ENCODE assay signal across 8 mouse cellular contexts in the genomic region with DNA sequence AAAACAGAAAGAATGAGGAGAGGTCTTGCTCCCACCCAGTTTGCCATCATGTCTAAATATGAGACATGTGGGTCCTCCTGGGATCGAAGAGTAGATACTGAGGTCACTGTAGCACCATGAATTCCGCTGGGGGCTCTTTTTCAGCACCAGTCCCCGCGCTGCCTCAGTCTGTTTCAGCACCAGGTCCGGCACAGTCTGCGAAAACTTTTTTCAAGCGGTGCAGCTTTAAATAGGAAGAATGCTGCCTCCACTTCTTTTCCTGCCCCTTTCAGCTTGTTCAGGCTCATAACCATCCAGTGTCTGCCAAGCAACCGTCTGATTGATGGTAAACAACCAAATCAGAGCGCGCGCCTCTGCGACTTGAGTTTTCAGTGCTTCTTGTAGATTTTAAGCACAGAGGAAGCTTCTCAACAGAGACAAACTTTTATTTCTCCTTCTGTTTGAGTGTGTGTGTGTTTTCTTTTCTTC. TPM values are rescaled to one million over a fixed set of nuclear protein-coding genes. Genes with fewer than 3 reads are reported as not detected.
DNase-seq lines count a peak whose midpoint lies in the region; ATAC-seq lines count a peak whose summit lies in the region.

Gene Col5a2, minus strand, starts transcription at position 418 of the 468 bp plus-strand sequence.

- H3K9ac ChIP-seq in intestine, embryonic 15.5 days, result peak within 1 kb of the TSS; percentile 56
- H3K9ac ChIP-seq in midbrain, embryonic 11.5 days (ENCODE audit: low read length), result peak within 1 kb of the TSS; percentile 70
- H3K9ac ChIP-seq in stomach, embryonic 14.5 days (replicated peaks; ENCODE audit: low read depth, low read length), result peak within 1 kb of the TSS; percentile 83

- 12% methylated on average over 12 of the region's 12 CpGs for WGBS in intestine, embryonic 15.5 days
- WGBS in midbrain, embryonic 11.5 days, result 46% methylated on average over 12 of the region's 12 CpGs
- WGBS in stomach, embryonic 14.5 days, result 9% methylated on average over 12 of the region's 12 CpGs

- peak within 1 kb of the TSS; percentile 39 for H3K4me3 ChIP-seq in intestine, embryonic 15.5 days (replicated peaks)
- peak within 1 kb of the TSS; percentile 36 for H3K4me3 ChIP-seq in midbrain, embryonic 11.5 days (ENCODE audit: low read depth, low read length)
- peak within 1 kb of the TSS; percentile 57 for H3K4me3 ChIP-seq in stomach, embryonic 14.5 days (ENCODE audit: low read depth, low read length)

- H3K9me3 ChIP-seq in intestine, embryonic 15.5 days, result no peaks in the 10 kb centered on the region
- H3K9me3 ChIP-seq in midbrain, embryonic 11.5 days (ENCODE audit: control insufficient read depth, low read length), result no peaks in the 10 kb centered on the region
- no peaks in the 10 kb centered on the region for H3K9me3 ChIP-seq in stomach, embryonic 14.5 days (ENCODE audit: control insufficient read depth, low read depth, low read length)

- H3K27ac ChIP-seq in intestine, embryonic 15.5 days, result peak within 1 kb of the TSS; percentile 78
- H3K27ac ChIP-seq in midbrain, embryonic 11.5 days (ENCODE audit: low read depth, low read length), result peak within 1 kb of the TSS; percentile 48; the same call in 1 of the 2 replicates
- H3K27ac ChIP-seq in stomach, embryonic 14.5 days (ENCODE audit: low read length), result peak within 1 kb of the TSS; percentile 97

- H3K27me3 ChIP-seq in intestine, embryonic 15.5 days (replicated peaks), result no peaks in the 10 kb centered on the region
- H3K27me3 ChIP-seq in midbrain, embryonic 11.5 days (ENCODE audit: control insufficient read depth, insufficient read depth, low read length), result no peaks in the 10 kb centered on the region
- no peaks in the 10 kb centered on the region for H3K27me3 ChIP-seq in stomach, embryonic 14.5 days (ENCODE audit: control insufficient read depth, insufficient read depth, low read length)

- peak within 1 kb of the TSS; percentile 48 for H3K4me2 ChIP-seq in intestine, embryonic 15.5 days (replicated peaks)
- H3K4me2 ChIP-seq in midbrain, embryonic 11.5 days, result peak within 1 kb of the TSS; percentile 44
- H3K4me2 ChIP-seq in stomach, embryonic 14.5 days (replicated peaks; ENCODE audit: low read depth, low read length), result peak within 1 kb of the TSS; percentile 46

- ATAC-seq in intestine, embryonic 15.5 days, result peak; percentile 83
- peak; percentile 70 for ATAC-seq in midbrain, embryonic 11.5 days (ENCODE audit: low FRiP score)
- peak; percentile 69; the same call in 1 of the 2 replicates for ATAC-seq in stomach, embryonic 14.5 days (ENCODE audit: insufficient number of reproducible peaks, insufficient read depth, low FRiP score, low read depth)

- DNase-seq in NIH3T3 (ENCODE audit: low read depth), result peak; percentile 94
- peak; percentile 69 for DNase-seq in embryo, embryonic 11 days
- DNase-seq in gastrocnemius, postnatal 36 days, result peak; percentile 44 to 56
- DNase-seq in left cerebral cortex, postnatal 36 days (ENCODE audit: low spot score in 2 of 2), result peak; percentile 8 to 15
- DNase-seq in midbrain, embryonic 11.5 days (ENCODE audit: low spot score, missing footprints), result peak; percentile 94
- no peak for DNase-seq in spleen, postnatal 14 days (ENCODE audit: low spot score in 2 of 2)

- H3K4me1 ChIP-seq in intestine, embryonic 15.5 days (replicated peaks), result no peaks in the 10 kb centered on the region
- no peaks in the 10 kb centered on the region for H3K4me1 ChIP-seq in midbrain, embryonic 11.5 days (ENCODE audit: control insufficient read depth, insufficient read depth, low read length)
- 0 out of 2 replicates have a peak, but pooled peaks cover 7% of the 10 kb centered on the region for H3K4me1 ChIP-seq in stomach, embryonic 14.5 days (ENCODE audit: control insufficient read depth, insufficient read depth, low read length)

- no peaks in the 10 kb centered on the region for H3K36me3 ChIP-seq in intestine, embryonic 15.5 days
- H3K36me3 ChIP-seq in midbrain, embryonic 11.5 days (ENCODE audit: control insufficient read depth, insufficient read depth, low read length), result no peaks in the 10 kb centered on the region
- H3K36me3 ChIP-seq in stomach, embryonic 14.5 days (ENCODE audit: control insufficient read depth, insufficient read depth, low read length), result no peaks in the 10 kb centered on the region

- intact Hi-C loops in gastrocnemius, postnatal 36 days (cut with DNase I), result no loop called here
- intact Hi-C loops in left cerebral cortex, postnatal 36 days (cut with DNase I), result no loop called here

RNA-seq across cellular contexts. Expression of gene Col5a2, which starts in this region (rescaled TPM):
- total RNA-seq in gastrocnemius, postnatal 36 days (2021), result 10 to 100 TPM; 25.4 to 34.6 TPM
- 68.0 and 78.0 TPM in 2 replicates for polyA plus RNA-seq in intestine, embryonic 15.5 days (2015; fragmentation: Nextera tagmentation; extraction: Ambion mirVana)
- 1 to 10 TPM; 2.5 to 5.1 TPM for total RNA-seq in left cerebral cortex, postnatal 36 days (2021)
- 25.2 and 25.5 TPM in 2 replicates for polyA plus RNA-seq in midbrain, embryonic 11.5 days (2014; fragmentation: Nextera tagmentation; extraction: Ambion mirVana)
- 106 and 111 TPM in 2 replicates for polyA plus RNA-seq in stomach, embryonic 14.5 days (2014; fragmentation: Nextera tagmentation; extraction: Ambion mirVana)

Comparison
In these comparisons a context has a peak if more than half of its experiments do, and no peak if none do; other contexts are left out.
1. RNA of gene Col5a2 (total RNA-seq): 25.4 to 34.6 TPM in gastrocnemius, postnatal 36 days; 2.5 to 5.1 TPM in left cerebral cortex, postnatal 36 days; every median in the first group is over 4 times any median in the second.
2. DNase-seq: peak in NIH3T3 (single experiment), embryo, embryonic 11 days (single experiment), gastrocnemius, postnatal 36 days (2 of 2), left cerebral cortex, postnatal 36 days (2 of 2) and midbrain, embryonic 11.5 days (single experiment); none in spleen, postnatal 14 days (0 of 2).
3. Peak in every context shown above with its lines, with median percentiles within 50 percentile points of each other: ATAC-seq, H3K27ac ChIP-seq, H3K4me2 ChIP-seq, H3K4me3 ChIP-seq and H3K9ac ChIP-seq.